Comparison of ENCODE assay signal across 25 mouse cellular contexts in the genomic region with DNA sequence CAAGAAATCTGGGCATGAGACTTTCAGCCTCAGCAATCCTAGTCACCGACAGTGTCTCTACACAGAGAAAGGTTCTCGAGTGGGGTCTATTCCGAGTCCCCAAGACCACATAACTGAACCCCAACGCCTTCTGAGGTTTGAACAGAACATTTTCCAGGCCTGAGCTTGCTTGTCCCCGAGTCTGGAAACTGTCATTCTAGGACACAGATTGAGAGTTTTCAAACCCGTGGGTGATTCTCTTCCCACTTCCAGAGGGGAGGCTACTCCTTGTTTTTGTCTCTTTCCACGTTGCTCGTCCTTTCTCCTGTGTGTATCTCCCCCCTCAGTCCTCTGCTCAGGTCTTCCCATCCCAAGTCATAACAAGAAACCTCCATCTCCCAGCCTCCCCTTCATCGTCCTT. TPM values are rescaled to one million over a fixed set of nuclear protein-coding genes. Genes with fewer than 3 reads are reported as not detected.
DNase-seq lines count a peak whose midpoint lies in the region; ATAC-seq lines count a peak whose summit lies in the region.
"Had no signal": no experiment of that assay in that cellular context is flagged by ENCODE, and none has a peak within 500 bp of the region (broad histone marks: within the 10 kb centered on the region; RNA-seq: fewer than 3 reads in every experiment).

No protein-coding gene starts in this region.

- H3K36me3 ChIP-seq in embryonic facial prominence, embryonic 13.5 days, result peaks cover 22% of the 10 kb centered on the region
- H3K36me3 ChIP-seq in embryonic facial prominence, embryonic 10.5 days (replicated peaks), result peaks cover 7% of the 10 kb centered on the region; the same call in 1 of the 2 replicates
- no peaks in the 10 kb centered on the region for H3K36me3 ChIP-seq in heart, embryonic 11.5 days (ENCODE audit: control insufficient read depth, insufficient read depth, low read length)
- 0 out of 2 replicates have a peak, but pooled peaks cover 4% of the 10 kb centered on the region for H3K36me3 ChIP-seq in midbrain, embryonic 12.5 days
- H3K36me3 ChIP-seq in midbrain, embryonic 14.5 days (ENCODE audit: control insufficient read depth, insufficient read depth, low read length), result no peaks in the 10 kb centered on the region
- H3K36me3 ChIP-seq: heart, embryonic 12.5 days; heart, embryonic 15.5 days; hindbrain, embryonic 13.5 days; intestine, embryonic 15.5 days had no signal

- peaks cover 14% of the 10 kb centered on the region for H3K27me3 ChIP-seq in embryonic facial prominence, embryonic 13.5 days
- peaks cover 66% of the 10 kb centered on the region for H3K27me3 ChIP-seq in embryonic facial prominence, embryonic 10.5 days (replicated peaks; ENCODE audit: low read depth, poor library complexity, severe bottlenecking)
- H3K27me3 ChIP-seq in heart, embryonic 11.5 days (ENCODE audit: control insufficient read depth, insufficient read depth, low read length), result peaks cover 40% of the 10 kb centered on the region
- H3K27me3 ChIP-seq in midbrain, embryonic 12.5 days, result peaks cover 37% of the 10 kb centered on the region
- no peaks in the 10 kb centered on the region for H3K27me3 ChIP-seq in midbrain, embryonic 14.5 days (ENCODE audit: control insufficient read depth, insufficient read depth, low read length)

- no peak for DNase-seq in embryonic facial prominence, embryonic 10.5 days (ENCODE audit: low spot score)
- peak; percentile 83 for DNase-seq in heart, adult 11 months
- no peak for DNase-seq in midbrain, embryonic 14.5 days
- DNase-seq: adrenal gland, adult 8-10 months; adrenal gland, postnatal 25 days; cerebellum, adult 11-12 months; cerebellum, adult 8-10 months; cerebellum, postnatal 10 days; cerebellum, postnatal 36 days; embryo, embryonic 11 days; gastrocnemius, postnatal 10 days; gastrocnemius, postnatal 36 days; heart, postnatal 36 days had no signal

- H3K27ac ChIP-seq in embryonic facial prominence, embryonic 13.5 days, result no peak overlapping the region
- no peak overlapping the region for H3K27ac ChIP-seq in embryonic facial prominence, embryonic 10.5 days (replicated peaks)
- H3K27ac ChIP-seq in heart, embryonic 11.5 days (ENCODE audit: low read depth, low read length), result no peak overlapping the region
- no peak overlapping the region for H3K27ac ChIP-seq in midbrain, embryonic 12.5 days (replicated peaks)
- H3K27ac ChIP-seq in midbrain, embryonic 14.5 days (replicated peaks; ENCODE audit: low read depth, low read length), result no peak overlapping the region
- H3K27ac ChIP-seq: heart, embryonic 15.5 days; hindbrain, embryonic 10.5 days; hindbrain, embryonic 13.5 days; intestine, embryonic 15.5 days had no signal

- H3K9me3 ChIP-seq in embryonic facial prominence, embryonic 13.5 days, result no peaks in the 10 kb centered on the region
- H3K9me3 ChIP-seq in embryonic facial prominence, embryonic 10.5 days, result no peaks in the 10 kb centered on the region
- no peaks in the 10 kb centered on the region for H3K9me3 ChIP-seq in heart, embryonic 11.5 days (replicated peaks; ENCODE audit: control insufficient read depth, low read length)
- no peaks in the 10 kb centered on the region for H3K9me3 ChIP-seq in midbrain, embryonic 12.5 days
- H3K9me3 ChIP-seq in midbrain, embryonic 14.5 days (ENCODE audit: control insufficient read depth, low read length), result no peaks in the 10 kb centered on the region
- H3K9me3 ChIP-seq: heart, embryonic 12.5 days; heart, embryonic 15.5 days; hindbrain, embryonic 10.5 days; hindbrain, embryonic 13.5 days; intestine, embryonic 15.5 days had no signal

- H3K4me3 ChIP-seq in embryonic facial prominence, embryonic 13.5 days, result no peak overlapping the region
- no peak overlapping the region for H3K4me3 ChIP-seq in embryonic facial prominence, embryonic 10.5 days
- H3K4me3 ChIP-seq in heart, embryonic 11.5 days (ENCODE audit: low read depth, low read length), result no peak overlapping the region
- H3K4me3 ChIP-seq in midbrain, embryonic 12.5 days, result no peak overlapping the region
- no peak overlapping the region for H3K4me3 ChIP-seq in midbrain, embryonic 14.5 days (replicated peaks; ENCODE audit: low read depth, low read length)
- H3K4me3 ChIP-seq: erythroblast, embryonic 14.5 days; heart, embryonic 12.5 days; heart, embryonic 15.5 days; hindbrain, embryonic 13.5 days; intestine, embryonic 15.5 days had no signal

- no peak overlapping the region for H3K9ac ChIP-seq in embryonic facial prominence, embryonic 13.5 days
- H3K9ac ChIP-seq in heart, embryonic 11.5 days (ENCODE audit: low read depth, low read length), result no peak overlapping the region
- no peak overlapping the region for H3K9ac ChIP-seq in midbrain, embryonic 12.5 days (replicated peaks)
- H3K9ac ChIP-seq in midbrain, embryonic 14.5 days (replicated peaks; ENCODE audit: low read length), result no peak overlapping the region
- H3K9ac ChIP-seq: heart, embryonic 12.5 days; heart, embryonic 15.5 days; hindbrain, embryonic 13.5 days; intestine, embryonic 15.5 days had no signal

- H3K4me2 ChIP-seq in embryonic facial prominence, embryonic 13.5 days, result peak overlapping the region; percentile 76; the same call in 1 of the 2 replicates
- no peak overlapping the region for H3K4me2 ChIP-seq in heart, embryonic 11.5 days
- H3K4me2 ChIP-seq in midbrain, embryonic 12.5 days (replicated peaks), result 0 out of 2 replicates have a peak overlapping the region, but pooled peaks have one; percentile 67
- H3K4me2 ChIP-seq in midbrain, embryonic 14.5 days (ENCODE audit: low read length), result no peak overlapping the region
- H3K4me2 ChIP-seq: heart, embryonic 12.5 days; heart, embryonic 15.5 days had no signal

- H3K4me1 ChIP-seq in embryonic facial prominence, embryonic 13.5 days, result peaks cover 41% of the 10 kb centered on the region
- peaks cover 45% of the 10 kb centered on the region for H3K4me1 ChIP-seq in embryonic facial prominence, embryonic 10.5 days
- H3K4me1 ChIP-seq in heart, embryonic 11.5 days (ENCODE audit: control insufficient read depth, insufficient read depth, low read length), result peaks cover 26% of the 10 kb centered on the region
- H3K4me1 ChIP-seq in midbrain, embryonic 12.5 days, result peaks cover 35% of the 10 kb centered on the region
- H3K4me1 ChIP-seq in midbrain, embryonic 14.5 days (ENCODE audit: control insufficient read depth, insufficient read depth, low read length), result peaks cover 24% of the 10 kb centered on the region; the same call in 1 of the 2 replicates

- no peak for ATAC-seq in embryonic facial prominence, embryonic 13.5 days (ENCODE audit: insufficient number of reproducible peaks, insufficient read depth, low FRiP score, low TSS enrichment, low read depth)
- no peak for ATAC-seq in heart, embryonic 11.5 days (replicated peaks; ENCODE audit: insufficient number of reproducible peaks, low FRiP score, low TSS enrichment)
- no peak for ATAC-seq in midbrain, embryonic 12.5 days (ENCODE audit: low FRiP score, low read depth)
- no peak for ATAC-seq in midbrain, embryonic 14.5 days (ENCODE audit: low FRiP score, low TSS enrichment)
- ATAC-seq: activated CD4-positive, CD25-positive, alpha-beta regulatory T cell, adult 4 months; forebrain, embryonic 16.5 days; hindbrain, embryonic 16.5 days; intestine, embryonic 15.5 days had no signal

- 79% methylated on average over 9 of the region's 9 CpGs for WGBS in embryonic facial prominence, embryonic 13.5 days
- WGBS in embryonic facial prominence, embryonic 10.5 days, result 81% methylated on average over 9 of the region's 9 CpGs
- 77% methylated on average over 9 of the region's 9 CpGs for WGBS in heart, embryonic 11.5 days (ENCODE audit: insufficient replicate concordance)
- WGBS in midbrain, embryonic 12.5 days, result 87% methylated on average over 9 of the region's 9 CpGs
- WGBS in midbrain, embryonic 14.5 days, result 87% methylated on average over 9 of the region's 9 CpGs

RNA-seq across cellular contexts. Expression of gene Ebf4, which starts 2.6 kb away (rescaled TPM):
- 3.9 and 4.8 TPM in 2 replicates for polyA plus RNA-seq in embryonic facial prominence, embryonic 13.5 days (2015; fragmentation: Nextera tagmentation; extraction: Ambion mirVana)
- 0.80 and 0.82 TPM in 2 replicates for polyA plus RNA-seq in embryonic facial prominence, embryonic 10.5 days (2016; fragmentation: Nextera tagmentation; extraction: Ambion mirVana)
- 0.58 and 1.1 TPM in 2 replicates for polyA plus RNA-seq in heart, embryonic 11.5 days (2014; fragmentation: Nextera tagmentation; extraction: Ambion mirVana)
- 2.1 and 2.7 TPM in 2 replicates for polyA plus RNA-seq in midbrain, embryonic 12.5 days (2016; fragmentation: Nextera tagmentation; extraction: Ambion mirVana)
- polyA plus RNA-seq in midbrain, embryonic 14.5 days (2014; fragmentation: Nextera tagmentation; extraction: Ambion mirVana), result 3.6 and 4.7 TPM in 2 replicates
- polyA plus RNA-seq: activated CD4-positive, CD25-positive, alpha-beta regulatory T cell, adult 4 months; erythroblast, embryonic 14.5 days had no signal

RNA-seq across cellular contexts. Expression of gene Idh3b, which starts 13.2 kb away (rescaled TPM):
- 151 and 158 TPM in 2 replicates for polyA plus RNA-seq in embryonic facial prominence, embryonic 13.5 days (2015; fragmentation: Nextera tagmentation; extraction: Ambion mirVana)
- polyA plus RNA-seq in embryonic facial prominence, embryonic 10.5 days (2016; fragmentation: Nextera tagmentation; extraction: Ambion mirVana), result 126 TPM in 2 replicates
- 234 and 249 TPM in 2 replicates for polyA plus RNA-seq in heart, embryonic 11.5 days (2014; fragmentation: Nextera tagmentation; extraction: Ambion mirVana)
- 126 and 127 TPM in 2 replicates for polyA plus RNA-seq in midbrain, embryonic 12.5 days (2016; fragmentation: Nextera tagmentation; extraction: Ambion mirVana)
- polyA plus RNA-seq in midbrain, embryonic 14.5 days (2014; fragmentation: Nextera tagmentation; extraction: Ambion mirVana), result 166 and 170 TPM in 2 replicates

RNA-seq across cellular contexts. Expression of gene Nop56, which starts 23.4 kb away (rescaled TPM):
- polyA plus RNA-seq in embryonic facial prominence, embryonic 13.5 days (2015; fragmentation: Nextera tagmentation; extraction: Ambion mirVana), result 300 and 333 TPM in 2 replicates
- 471 and 485 TPM in 2 replicates for polyA plus RNA-seq in embryonic facial prominence, embryonic 10.5 days (2016; fragmentation: Nextera tagmentation; extraction: Ambion mirVana)
- 181 and 200 TPM in 2 replicates for polyA plus RNA-seq in heart, embryonic 11.5 days (2014; fragmentation: Nextera tagmentation; extraction: Ambion mirVana)
- polyA plus RNA-seq in midbrain, embryonic 12.5 days (2016; fragmentation: Nextera tagmentation; extraction: Ambion mirVana), result 283 and 313 TPM in 2 replicates
- 217 and 235 TPM in 2 replicates for polyA plus RNA-seq in midbrain, embryonic 14.5 days (2014; fragmentation: Nextera tagmentation; extraction: Ambion mirVana)

Comparison
In these comparisons a context has a peak if more than half of its experiments do, and no peak if none do; other contexts are left out.
1. H3K4me2 ChIP-seq: peak in embryonic facial prominence, embryonic 13.5 days (single experiment) and midbrain, embryonic 12.5 days (single experiment); none in heart, embryonic 11.5 days (single experiment) and midbrain, embryonic 14.5 days (single experiment).